Mouse (Mus musculus) frontal cortex, postnatal 36 days (tissue): ENCODE results near the gene Rps3a1.

ENCODE experiments used
- DNase-seq, 2 experiments: peaks; one replicate each; pipeline ENCODE4 v3.0.0; 2022; ENCODE audit warnings: low spot score in 2 of 2

Rps3a1 gene

GRCm38 (mm10) chr3:86142263-86142933 is at the start of gene Rps3a1:
Gene Rps3a1 (minus strand): TSS chr3:86142702.
- DNase-seq = peak; percentile 99 to 100

GRCm38 (mm10) chr3:86187736-86188389 is 45.4 kb upstream of the Rps3a1 start:
- no peak for DNase-seq

- no peak for DNase-seq
These were observed 42.0 kb upstream of the Rps3a1 start for GRCm38 (mm10) chr3:86184546-86184945.

DNA sequence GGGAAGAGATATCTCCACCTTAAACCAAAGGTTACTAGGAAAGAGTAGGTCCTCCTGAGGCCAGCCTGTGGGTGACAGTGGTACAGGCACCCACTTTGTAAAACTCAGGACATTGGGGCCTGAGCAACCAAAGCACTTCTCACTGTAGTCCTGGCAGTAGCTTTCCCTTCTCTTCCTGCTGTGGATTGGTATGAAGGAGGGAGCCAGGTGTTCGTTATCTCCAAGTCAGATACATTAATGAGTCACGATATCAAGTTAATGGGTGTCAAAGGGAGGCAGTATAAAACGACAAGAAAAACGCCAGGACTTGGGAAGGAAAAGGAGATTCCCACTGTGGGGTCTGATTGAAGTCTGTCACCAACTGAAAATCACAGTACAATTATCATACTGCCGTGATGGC is 38.6 kb upstream of the Rps3a1 start:
- DNase-seq = no peak

GRCm38 (mm10) chr3:86179714-86180113 is 37.2 kb upstream of the Rps3a1 start:
- DNase-seq = no peak

GRCm38 (mm10) chr3:86168841-86169425 is 26.4 kb upstream of the Rps3a1 start:
- no peak for DNase-seq

GRCm38 (mm10) chr3:86149521-86149920 is 7.0 kb upstream of the Rps3a1 start:
- DNase-seq = no peak

DNA sequence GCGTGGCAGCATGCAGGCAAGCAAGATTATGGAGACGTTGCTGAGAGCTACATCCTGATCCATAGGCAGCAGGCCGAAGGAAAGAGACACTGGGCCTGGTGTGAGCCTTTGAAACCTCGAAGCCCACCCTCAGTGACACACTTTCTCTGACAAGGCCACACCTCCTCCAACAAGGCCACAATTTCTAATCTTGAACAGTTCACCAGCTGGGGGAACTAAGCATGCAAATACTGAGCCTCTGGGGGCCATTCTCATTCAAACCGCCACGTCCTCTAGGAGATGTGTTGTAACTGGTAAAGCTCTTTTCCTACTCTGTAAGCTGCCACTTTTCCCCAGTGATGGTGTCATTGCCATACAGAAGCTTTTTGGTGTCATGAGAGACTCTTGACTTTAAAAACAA is 6.6 kb upstream of the Rps3a1 start:
- DNase-seq = no peak

GRCm38 (mm10) chr3:86143343-86143742 is 841 bp upstream of the Rps3a1 start:
- DNase-seq = no peak

DNA sequence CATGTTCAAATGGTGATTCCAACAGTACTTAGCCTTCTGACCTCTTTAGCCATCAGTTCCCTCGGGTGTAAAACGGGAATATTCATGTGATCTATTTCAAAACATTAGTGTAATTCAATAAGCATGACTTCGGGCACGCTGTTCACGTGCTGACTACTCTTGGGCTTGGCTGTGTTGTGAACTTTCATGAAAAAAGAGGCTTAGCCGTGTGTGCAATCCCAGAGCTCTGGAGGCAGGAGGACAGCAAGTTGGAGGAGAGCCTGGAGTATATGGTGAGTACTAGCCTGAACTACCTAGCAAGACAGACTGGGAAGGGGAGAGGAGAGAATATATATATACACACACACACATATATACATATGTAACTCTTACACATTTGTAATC is 424 bp upstream of the Rps3a1 start:
- DNase-seq = no peak

DNA sequence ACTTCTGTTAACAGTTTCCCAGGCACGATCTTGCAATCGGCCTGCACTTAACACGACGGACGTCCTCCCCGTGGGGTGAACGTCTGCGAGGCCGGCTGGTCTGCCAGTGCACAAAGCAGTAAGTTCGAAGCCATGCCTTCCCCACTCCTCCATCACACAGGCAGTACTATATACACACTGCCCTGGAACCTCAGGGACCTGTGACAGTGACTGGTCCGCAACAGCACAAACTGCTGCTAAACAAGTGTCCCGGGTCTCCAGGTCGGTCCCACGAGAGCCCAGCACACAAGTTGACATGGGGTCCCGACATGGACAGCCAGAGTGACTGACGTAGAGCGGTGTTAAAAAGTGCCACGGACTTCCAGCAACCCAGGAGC is 628 bp downstream of the Rps3a1 start:
- DNase-seq = no peak

- no peak for DNase-seq
These were observed 1.1 kb downstream of the Rps3a1 start for GRCm38 (mm10) chr3:86141366-86141765.

DNA sequence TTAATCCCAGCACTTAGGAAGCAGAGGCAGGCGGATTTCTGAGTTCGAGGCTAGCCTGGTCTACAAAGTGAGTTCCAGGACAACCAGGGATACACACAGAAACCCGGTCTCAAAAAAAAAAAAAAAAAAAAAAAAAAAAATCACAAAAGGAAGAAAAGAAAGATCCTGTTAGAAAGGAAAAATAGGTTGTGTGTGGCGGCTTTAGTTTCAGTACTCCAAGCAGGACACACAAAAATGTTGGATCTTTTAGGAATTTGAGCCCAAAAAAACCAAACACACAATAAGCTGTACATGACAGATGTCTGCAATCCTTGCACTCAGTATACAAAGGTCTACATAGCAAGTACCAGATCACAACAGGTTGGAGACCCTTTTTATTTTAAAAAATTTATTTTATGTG is 2.8 kb downstream of the Rps3a1 start:
- no peak for DNase-seq

DNA sequence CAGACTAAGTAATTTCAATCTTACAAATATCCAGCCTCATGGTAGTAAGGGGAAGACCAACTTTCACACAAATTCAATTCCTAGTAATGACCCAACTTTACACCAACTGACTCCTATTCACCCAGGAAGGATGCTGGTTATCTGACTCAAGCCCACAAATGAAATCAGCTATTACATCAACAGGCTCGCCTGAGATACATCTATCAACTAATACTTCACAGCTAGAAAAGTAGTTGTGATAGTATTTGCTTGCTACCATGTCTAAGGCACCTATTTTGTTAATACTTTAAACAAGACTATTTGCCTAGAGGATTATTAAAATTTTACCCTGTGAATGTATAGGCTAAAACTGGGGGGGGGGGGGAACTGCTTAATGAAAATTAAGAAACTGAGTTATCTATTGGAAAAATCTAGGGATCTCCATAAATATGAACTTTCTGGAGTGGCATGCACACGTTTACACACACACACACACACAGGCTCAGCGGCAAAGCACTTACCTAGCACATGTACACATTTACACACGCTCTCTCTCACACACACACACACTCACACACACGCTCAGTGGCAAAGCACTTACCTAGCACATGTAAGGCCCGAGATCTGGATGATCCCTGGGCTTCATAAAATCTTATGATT is 5.4 kb downstream of the Rps3a1 start:
- no peak for DNase-seq

DNA sequence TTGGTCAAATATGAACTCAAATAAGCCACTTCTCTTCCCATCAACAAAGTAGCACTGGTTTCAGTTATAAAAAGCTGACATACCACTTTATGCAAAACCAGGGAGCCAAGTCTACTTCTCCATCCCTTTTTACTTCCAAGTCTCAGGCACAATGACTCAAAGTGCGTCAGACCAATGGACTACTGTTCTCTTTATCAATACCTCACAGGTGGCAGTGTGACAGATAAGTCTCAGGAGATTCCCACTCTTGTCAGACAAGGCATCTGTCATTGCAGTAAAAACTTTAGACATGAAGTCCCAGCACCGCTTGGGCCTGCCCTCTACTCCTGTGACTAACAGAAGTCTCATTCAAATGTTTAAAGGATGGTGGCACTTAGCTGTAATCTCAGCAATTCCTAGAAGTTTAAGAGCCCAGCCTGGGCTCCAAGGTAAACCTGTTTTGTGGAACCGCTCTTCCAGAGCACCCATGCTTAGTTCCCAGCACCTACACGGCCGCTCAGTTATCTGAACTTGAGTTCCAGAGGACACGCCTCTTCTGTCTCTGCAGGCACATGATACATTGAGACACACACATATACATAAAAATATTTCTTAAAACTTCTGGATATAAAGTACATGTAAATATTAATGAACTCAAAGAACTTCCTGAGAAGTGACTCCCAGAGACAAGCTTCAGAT is 6.5 kb downstream of the Rps3a1 start:
- DNase-seq = no peak

- DNase-seq = no peak
These were observed 7.4 kb downstream of the Rps3a1 start for GRCm38 (mm10) chr3:86134939-86135638.

DNA sequence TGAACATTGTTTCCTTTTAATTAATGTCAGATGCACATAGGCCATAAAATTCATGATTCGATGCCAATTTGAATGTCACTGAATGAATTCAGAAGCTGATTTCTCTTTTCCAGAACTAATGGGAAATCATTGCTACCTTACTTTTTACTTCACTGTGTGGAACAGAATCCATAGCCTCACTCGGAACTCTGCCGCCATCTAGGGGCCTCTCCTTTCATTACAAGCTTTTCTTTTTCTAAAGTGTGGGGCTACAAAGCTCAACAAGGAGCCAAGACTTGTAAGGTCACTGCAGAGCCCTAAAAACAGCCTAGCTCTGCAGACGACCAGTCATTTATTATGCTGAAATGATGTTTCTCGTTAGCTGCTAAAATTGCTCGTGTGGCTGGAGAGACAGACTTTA is 12.7 kb downstream of the Rps3a1 start:
- DNase-seq = peak; percentile 76 to 83

GRCm38 (mm10) chr3:86123251-86123746 is 19.2 kb downstream of the Rps3a1 start:
- no peak for DNase-seq

DNA sequence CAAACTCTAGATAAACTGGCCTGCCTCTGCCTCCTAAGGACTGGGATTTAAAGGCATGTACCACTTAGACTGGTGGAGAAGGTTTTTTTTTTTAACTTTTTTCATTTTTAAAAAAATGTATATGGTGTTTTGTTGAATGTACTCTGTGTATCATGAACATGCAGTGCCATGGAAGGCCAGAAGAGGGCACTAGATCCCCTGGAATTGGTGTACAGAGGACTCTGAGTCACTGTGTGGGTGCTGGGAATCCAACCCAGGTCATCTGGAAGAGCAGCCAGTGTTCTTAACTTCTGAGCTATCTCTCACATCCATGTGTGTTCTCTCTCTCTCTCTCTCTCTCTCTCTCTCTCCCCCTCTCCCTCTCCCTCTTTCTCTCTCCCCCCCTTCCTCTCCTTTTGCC is 20.3 kb downstream of the Rps3a1 start:
- DNase-seq = no peak

DNA sequence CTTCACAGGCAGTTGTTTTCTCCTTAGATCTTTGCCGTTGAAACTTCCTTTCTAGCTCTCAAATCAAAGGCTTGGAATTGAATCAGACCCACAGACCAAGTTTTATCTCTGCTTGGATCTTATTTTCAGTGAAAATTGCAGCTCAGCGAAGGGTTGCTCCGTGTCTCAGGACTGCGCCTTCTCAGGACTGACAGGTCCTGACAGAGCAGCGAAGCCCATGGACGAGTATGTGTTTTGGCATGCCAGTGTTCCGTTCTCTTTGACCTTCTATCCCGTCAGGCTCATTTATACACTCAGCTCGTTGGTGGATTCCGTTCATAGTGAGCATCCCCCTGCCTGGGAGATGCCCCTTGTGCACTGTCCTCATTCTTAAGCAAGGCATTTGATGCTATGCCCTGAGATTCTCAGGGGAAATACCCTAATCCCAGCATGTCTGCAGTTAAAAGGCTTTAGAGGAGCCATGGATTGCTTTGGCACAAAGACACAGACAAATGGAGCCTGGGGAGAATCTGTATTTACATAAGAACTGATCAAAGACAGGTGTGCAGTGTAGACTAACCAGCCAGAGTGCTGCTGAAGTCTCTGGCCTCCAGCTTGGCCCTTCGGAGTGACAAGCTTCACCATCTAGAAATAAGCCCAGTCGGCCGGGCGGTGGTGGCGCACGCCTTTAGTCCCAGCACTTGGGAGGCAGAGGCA is 23.1 kb downstream of the Rps3a1 start:
- no peak for DNase-seq

DNA sequence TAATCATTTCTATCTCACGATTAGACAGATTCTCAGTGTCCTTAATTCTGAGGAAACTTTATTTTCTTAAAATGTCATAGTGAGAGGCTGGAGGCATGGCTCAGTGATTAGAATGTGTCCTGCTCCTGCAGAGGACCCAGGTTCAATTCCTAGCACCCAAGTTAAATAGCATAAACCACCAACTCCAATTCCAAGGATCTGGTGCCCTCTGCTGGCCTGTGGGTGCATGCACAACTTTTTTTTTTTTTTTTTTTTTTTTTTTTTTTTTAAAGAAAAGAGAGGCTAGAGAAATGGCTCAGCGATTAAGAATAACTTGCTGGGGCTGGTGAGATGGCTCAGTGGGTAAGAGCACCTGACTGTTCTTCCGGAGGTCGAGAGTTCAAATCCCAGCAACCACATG is 25.6 kb downstream of the Rps3a1 start:
- DNase-seq = no peak
